Mouse (Mus musculus) bone marrow, adult 2 months (tissue): ENCODE data around the gene Lonp2. TPM values are rescaled to one million over a fixed set of nuclear protein-coding genes. Genes with fewer than 3 reads are reported as not detected.

Experiments
- H3K27ac ChIP-seq: fragments of 200-500 bp; 2 replicates; pipeline ENCODE4 v1.5.1; 2012; ENCODE audit warnings: low read depth, mild to moderate bottlenecking, control low read depth, inconsistent platforms, low read length; ENCODE audit not compliant: control insufficient read depth, poor library complexity, insufficient read depth
- H3K4me1 ChIP-seq: fragments of 200-500 bp; 2 replicates; pipeline ENCODE4 v1.6.1; 2011; ENCODE audit warnings: low read length; ENCODE audit not compliant: control insufficient read depth, insufficient read depth
- H3K4me3 ChIP-seq: fragments of 200-500 bp; replicated peaks from 2 replicates; pipeline ENCODE3; 2011; ENCODE audit warnings: mild to moderate bottlenecking, low read depth, low read length, control low read depth; ENCODE audit not compliant: control insufficient read depth
- CTCF ChIP-seq: fragments of 200-500 bp; IDR thresholded peaks from 2 replicates; pipeline ENCODE4 v1.5.1; 2011; ENCODE audit warnings: low read length, control low read depth; ENCODE audit not compliant: control insufficient read depth, insufficient read depth
- POLR2A ChIP-seq: fragments of 200-500 bp; IDR thresholded peaks from 2 replicates; pipeline ENCODE4 v1.6.1; 2011; ENCODE audit warnings: low read depth, mild to moderate bottlenecking, control low read depth, low read length, borderline replicate concordance; ENCODE audit not compliant: control insufficient read depth
- WGBS: fragments of 180-500 bp; shearing (Covaris S2); methylation state at CpG from one replicate; pipeline ENCODE4 v1.1.7; 2018; 5-methylcytosine and 5-hydroxymethylcytosine counted together
- polyA plus RNA-seq: library from polyadenylated mRNA; stranded (reverse); fragments of >200 nt; gene quantifications from 2 replicates; pipeline ENCODE4 v1.2.4, GENCODE M21; 2011; ENCODE audit warnings: low replicate concordance; ENCODE audit not compliant: missing spikeins, insufficient read depth, insufficient read length

The Lonp2 gene
- polyA plus RNA-seq, 1 experiment: 19.8 TPM

DNA sequence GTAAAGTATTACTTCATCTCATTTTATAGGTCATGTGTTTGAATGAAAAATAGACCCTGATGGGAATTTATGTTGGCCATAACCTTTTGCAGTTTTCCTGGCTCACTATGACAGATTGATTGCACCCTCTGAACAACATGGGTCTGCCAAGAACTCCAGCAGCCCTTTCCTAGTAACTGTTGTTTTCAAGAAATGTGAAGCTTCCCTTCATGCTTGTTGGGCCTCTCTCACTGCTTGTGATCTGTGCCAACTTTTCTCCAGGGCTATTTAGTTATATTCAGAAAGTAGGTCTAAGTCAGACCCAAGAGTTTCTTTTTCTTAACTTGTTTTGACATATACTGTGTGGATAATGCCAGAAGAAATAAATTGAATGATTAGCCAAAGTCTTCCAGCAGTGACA, 44.9 kb downstream of the Lonp2 start:
- TF ChIP-seq POLR2A: no peak
- TF ChIP-seq CTCF: no peak
- Histone ChIP-seq H3K4me1 (no peaks in the 10 kb centered on the region), H3K27ac (no peak overlapping the region)

DNA sequence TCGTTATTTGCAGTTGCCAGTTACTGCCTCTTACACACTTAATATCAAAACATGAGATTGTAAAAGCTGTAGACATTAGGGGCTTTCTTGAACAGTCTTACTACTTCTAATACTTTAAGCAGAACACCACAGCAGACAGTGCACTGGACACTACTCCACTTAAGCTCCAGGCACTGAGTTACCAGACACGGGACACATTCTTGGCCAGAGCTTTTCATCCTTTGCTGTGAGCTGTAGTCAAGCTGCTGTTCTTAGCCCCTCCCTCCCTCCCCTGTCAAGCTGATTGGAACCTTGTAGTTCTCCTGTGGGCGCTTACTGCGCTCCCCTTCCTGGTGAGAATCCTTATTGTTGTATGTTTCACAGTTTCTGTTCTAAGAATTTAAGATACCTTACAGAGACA, 45.4 kb downstream of the Lonp2 start:
- Histone ChIP-seq H3K4me3 (no peak overlapping the region), H3K4me1 (no peaks in the 10 kb centered on the region), H3K27ac (no peak overlapping the region)
- no peak for TF ChIP-seq POLR2A
- WGBS: 92% methylated on average over 4 of the region's 4 CpGs

More for the DNA sequence above, 44.9 kb downstream of the Lonp2 start:
- no peak overlapping the region for H3K4me3 ChIP-seq

DNA sequence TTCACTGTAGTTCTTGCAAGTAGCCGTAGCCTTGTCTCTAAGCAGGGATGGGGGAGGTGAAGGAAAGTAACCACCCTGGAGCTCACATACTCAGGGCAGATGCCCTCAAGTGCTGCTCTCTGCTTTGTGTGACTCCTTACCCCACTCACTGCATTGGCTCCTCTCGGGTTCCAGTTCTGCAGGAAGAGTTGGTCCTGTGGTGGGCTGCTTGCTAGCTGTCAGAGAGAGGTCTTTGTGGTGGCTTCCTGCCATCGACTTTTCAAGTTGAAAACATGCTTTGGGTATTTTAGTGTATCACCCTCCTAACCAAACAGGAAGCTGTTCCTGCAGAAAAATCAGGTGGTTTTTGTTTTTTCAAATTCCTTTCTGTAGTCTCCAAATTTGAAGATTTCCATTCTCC, 62.8 kb downstream of the Lonp2 start:
- no peak overlapping the region for H3K4me3 ChIP-seq
- no peaks in the 10 kb centered on the region for H3K4me1 ChIP-seq
- 48% methylated on average over 3 of the region's 3 CpGs for WGBS
- H3K27ac ChIP-seq: no peak overlapping the region
- TF ChIP-seq CTCF (no peak), POLR2A (no peak)

DNA sequence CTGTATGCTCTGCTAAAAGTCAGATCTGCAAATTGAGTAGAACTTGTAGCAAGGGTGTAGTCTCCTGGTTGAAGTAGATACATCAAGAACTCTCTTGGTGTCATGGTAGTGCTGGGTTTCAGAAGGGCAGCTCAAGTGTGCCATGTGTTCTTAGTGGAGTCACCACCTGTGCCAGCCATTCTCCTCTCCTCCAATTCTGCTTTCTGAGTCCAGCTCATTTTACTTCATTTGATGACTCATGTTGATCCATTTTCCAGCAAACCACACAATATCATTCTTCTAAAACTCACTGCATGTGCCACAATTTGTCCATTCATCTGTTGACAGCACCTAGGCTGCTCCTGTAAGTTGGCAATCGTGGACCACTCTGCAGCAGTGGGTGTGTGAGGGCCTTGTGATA, 68.3 kb downstream of the Lonp2 start:
- H3K4me1 ChIP-seq: no peaks in the 10 kb centered on the region
- WGBS: 60% methylated on average over 1 of the region's 1 CpGs
- no peak for TF ChIP-seq CTCF
- no peak for TF ChIP-seq POLR2A
- H3K4me3 ChIP-seq: no peak overlapping the region
- no peak overlapping the region for H3K27ac ChIP-seq

DNA sequence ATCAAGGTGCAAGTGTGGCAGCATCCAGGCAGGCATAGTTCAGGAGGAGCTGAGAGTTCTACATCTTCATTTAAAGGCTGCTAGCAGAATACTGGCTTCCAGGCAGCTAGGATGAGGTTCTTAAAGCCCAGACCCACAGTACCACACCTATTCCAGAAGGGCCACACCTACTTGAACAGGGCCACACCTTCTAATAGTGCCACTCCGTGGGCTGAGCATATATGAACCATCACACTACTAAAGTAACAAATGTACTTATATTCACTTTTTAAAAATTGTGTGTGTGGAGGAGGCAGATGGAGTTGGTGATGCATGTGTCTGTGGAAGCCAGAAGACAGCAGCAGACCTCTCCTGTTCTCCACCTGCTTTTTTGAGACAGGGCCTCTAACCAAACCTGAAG, 70.2 kb downstream of the Lonp2 start:
- TF ChIP-seq POLR2A (no peak), CTCF (no peak)
- WGBS: 61% methylated on average over 1 of the region's 1 CpGs
- Histone ChIP-seq H3K4me1 (no peaks in the 10 kb centered on the region), H3K27ac (no peak overlapping the region), H3K4me3 (no peak overlapping the region)

DNA sequence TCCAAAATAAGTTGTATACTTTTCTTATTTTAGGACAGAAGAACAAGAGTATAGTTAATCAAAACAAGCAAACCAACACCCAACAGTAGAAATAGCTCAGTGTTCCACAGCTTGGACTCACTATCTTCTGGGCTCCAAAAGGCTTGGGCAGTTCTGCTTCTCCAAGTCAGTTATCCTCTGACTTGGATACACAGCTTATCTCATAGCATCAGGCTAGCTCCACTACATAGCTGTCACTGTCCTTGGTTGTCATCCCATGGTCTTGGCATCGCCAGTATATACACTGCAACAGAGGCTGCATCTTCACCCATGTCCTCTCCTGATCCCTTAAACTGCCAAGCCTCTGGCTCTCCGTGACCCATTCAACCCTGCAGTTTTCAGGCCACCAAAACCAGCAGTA, 71.9 kb downstream of the Lonp2 start:
- 81% methylated on average over 2 of the region's 2 CpGs for WGBS
- Histone ChIP-seq H3K27ac (no peak overlapping the region), H3K4me1 (peaks cover 1% of the 10 kb centered on the region; the same call in 1 of the 2 replicates), H3K4me3 (no peak overlapping the region)
- TF ChIP-seq CTCF (no peak), POLR2A (no peak)

DNA sequence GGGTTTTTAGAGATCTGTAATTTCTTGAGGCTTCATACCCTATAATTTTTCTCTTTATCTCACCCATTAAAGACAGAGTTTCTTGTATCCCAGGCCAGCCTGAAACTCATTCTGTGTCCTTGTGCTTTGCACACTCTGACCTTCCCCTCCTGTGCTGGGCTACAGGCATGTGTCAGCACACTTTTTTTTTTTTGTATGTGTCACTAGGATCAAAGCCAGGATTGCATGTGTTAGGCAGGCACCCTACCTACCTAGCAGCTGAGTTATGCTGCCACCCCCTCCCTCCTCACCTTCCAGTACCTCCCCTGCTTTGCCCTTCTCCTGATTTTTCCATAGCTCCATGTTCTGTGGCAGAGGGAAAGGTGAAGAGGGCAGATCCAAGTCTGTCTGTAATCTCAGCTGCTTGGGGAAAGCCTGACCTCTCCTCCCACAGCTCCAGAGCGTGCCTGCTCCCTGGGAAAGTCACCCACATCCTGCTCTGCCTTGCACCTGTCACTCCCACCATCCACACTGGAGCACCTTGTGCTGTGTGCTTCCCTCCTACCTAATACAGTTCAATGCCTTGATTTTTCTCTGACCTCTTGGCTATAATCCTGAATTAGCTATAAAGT, 75.1 kb downstream of the Lonp2 start:
- peaks cover 1% of the 10 kb centered on the region; the same call in 1 of the 2 replicates for H3K4me1 ChIP-seq
- no peak for TF ChIP-seq POLR2A
- no peak for TF ChIP-seq CTCF
- WGBS: 84% methylated on average over 1 of the region's 1 CpGs
- no peak overlapping the region for H3K4me3 ChIP-seq
- no peak overlapping the region for H3K27ac ChIP-seq

DNA sequence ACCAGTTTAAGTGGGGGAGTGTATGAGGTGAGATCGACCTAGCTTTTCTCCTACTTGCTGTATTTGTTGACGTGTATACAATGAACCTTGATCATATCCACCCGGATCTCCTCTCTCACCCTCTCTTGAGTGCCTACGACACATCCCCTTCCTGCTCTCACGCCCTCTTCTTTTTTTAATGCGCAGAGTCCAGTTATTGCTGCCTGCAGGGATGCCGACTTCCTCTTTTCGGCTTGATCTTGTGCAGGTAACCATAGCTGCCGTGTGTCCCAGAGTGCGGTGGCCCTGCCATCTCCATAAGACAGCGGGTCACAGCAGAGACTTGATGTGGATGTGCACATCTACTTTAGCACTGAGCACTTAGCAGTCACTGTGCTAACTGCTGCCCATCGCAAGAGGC, 75.6 kb downstream of the Lonp2 start:
- no peak overlapping the region for H3K4me3 ChIP-seq
- peaks cover 1% of the 10 kb centered on the region; the same call in 1 of the 2 replicates for H3K4me1 ChIP-seq
- TF ChIP-seq CTCF (no peak), POLR2A (no peak)
- WGBS: 35% methylated on average over 12 of the region's 12 CpGs
- no peak overlapping the region for H3K27ac ChIP-seq

DNA sequence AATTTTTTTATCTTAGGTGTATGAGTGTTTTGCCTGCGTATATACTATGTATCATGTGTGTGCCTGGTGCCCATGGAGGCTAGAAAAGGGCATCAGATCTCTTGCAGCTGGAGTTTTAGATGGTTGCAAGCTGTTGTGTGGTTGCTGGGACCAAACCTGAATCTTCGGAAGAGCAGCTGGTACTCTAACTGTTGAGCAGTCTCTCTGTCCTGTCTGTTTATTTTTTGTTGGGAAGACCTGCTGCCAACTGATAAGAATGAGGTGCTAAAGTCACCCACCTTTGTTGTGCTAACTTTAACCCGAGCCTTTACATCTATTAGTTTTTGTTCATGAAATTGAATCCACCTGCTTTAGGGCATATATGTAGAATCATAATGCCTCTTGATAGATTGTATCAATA, 78.6 kb downstream of the Lonp2 start:
- Histone ChIP-seq H3K4me1 (peaks cover 1% of the 10 kb centered on the region; the same call in 1 of the 2 replicates), H3K4me3 (no peak overlapping the region), H3K27ac (no peak overlapping the region)
- TF ChIP-seq CTCF: no peak
- TF ChIP-seq POLR2A: no peak
- WGBS: 68% methylated on average over 3 of the region's 3 CpGs
